22 mouse cellular contexts compared by ENCODE assay signal in the genomic region with DNA sequence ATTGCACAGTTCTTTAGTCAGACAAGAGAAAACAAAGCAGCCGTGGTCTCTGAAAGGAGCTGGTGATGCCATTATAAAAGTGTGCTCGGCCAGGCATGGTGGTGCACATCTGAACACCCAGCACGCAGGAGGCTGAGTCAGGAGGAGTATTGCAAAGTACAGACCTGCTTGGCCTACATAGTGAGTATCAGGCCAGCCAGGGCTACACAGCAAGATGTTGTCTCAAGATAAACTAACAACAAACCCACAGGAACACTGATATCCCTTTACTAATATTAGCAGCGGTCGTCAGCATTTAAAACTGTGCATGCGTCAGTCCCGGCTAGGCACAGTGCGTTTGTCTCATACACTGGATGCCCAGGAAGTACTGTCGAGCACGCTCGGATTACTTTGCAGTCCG.
DNase-seq lines count a peak whose midpoint lies in the region; ATAC-seq lines count a peak whose summit lies in the region.
"Had no signal": no experiment of that assay in that cellular context is flagged by ENCODE, and none has a peak within 500 bp of the region (broad histone marks: within the 10 kb centered on the region; RNA-seq: fewer than 3 reads in every experiment).

No protein-coding gene starts in this region.

- no peak for ATAC-seq in megakaryocyte, adult 5-6 weeks (ENCODE audit: poor library complexity, severe bottlenecking)
- ATAC-seq in liver, embryonic 12.5 days = peak; percentile 69
- peak; percentile 61; the same call in 1 of the 2 replicates for ATAC-seq in megakaryocyte-erythroid progenitor cell, adult 5-6 weeks (replicated peaks; ENCODE audit: low FRiP score, low TSS enrichment, poor library complexity, severe bottlenecking)
- ATAC-seq in intestine, embryonic 16.5 days = no peak
- ATAC-seq: forebrain, embryonic 16.5 days had no signal

- 39% methylated on average over 12 of the region's 12 CpGs for WGBS in liver, embryonic 12.5 days (ENCODE audit: insufficient replicate concordance)
- 86% methylated on average over 12 of the region's 12 CpGs for WGBS in intestine, embryonic 16.5 days

- H3K4me3 ChIP-seq in megakaryocyte, embryonic 14.5 days (replicated peaks) = peak overlapping the region; percentile 75
- no peak overlapping the region for H3K4me3 ChIP-seq in liver, embryonic 12.5 days
- no peak overlapping the region for H3K4me3 ChIP-seq in intestine, embryonic 16.5 days (ENCODE audit: low read length)
- H3K4me3 ChIP-seq: embryonic facial prominence, embryonic 13.5 days; forebrain, embryonic 12.5 days; heart, adult 2 months; heart, embryonic 15.5 days; hindbrain, embryonic 10.5 days had no signal

- H3K4me2 ChIP-seq in liver, embryonic 12.5 days = peak overlapping the region; percentile 20; the same call in 1 of the 2 replicates
- no peak overlapping the region for H3K4me2 ChIP-seq in intestine, embryonic 16.5 days (ENCODE audit: low read depth, low read length)
- H3K4me2 ChIP-seq: embryonic facial prominence, embryonic 13.5 days; forebrain, embryonic 12.5 days; heart, embryonic 11.5 days; heart, embryonic 15.5 days; hindbrain, embryonic 14.5 days had no signal

- no peak overlapping the region for H3K9ac ChIP-seq in liver, embryonic 12.5 days
- H3K9ac ChIP-seq in intestine, embryonic 16.5 days (ENCODE audit: low read depth, low read length) = no peak overlapping the region
- H3K9ac ChIP-seq: embryonic facial prominence, embryonic 13.5 days; forebrain, embryonic 12.5 days; heart, embryonic 15.5 days; hindbrain, embryonic 14.5 days had no signal

- no peaks in the 10 kb centered on the region for H3K9me3 ChIP-seq in megakaryocyte, embryonic 14.5 days
- H3K9me3 ChIP-seq in liver, embryonic 12.5 days (replicated peaks) = no peaks in the 10 kb centered on the region
- H3K9me3 ChIP-seq in intestine, embryonic 16.5 days (ENCODE audit: control insufficient read depth, low read length) = no peaks in the 10 kb centered on the region
- H3K9me3 ChIP-seq: forebrain, embryonic 12.5 days; heart, embryonic 15.5 days had no signal

- peak; percentile 4 for DNase-seq in c-Kit-positive CD71-positive TER-119-positive erythroid progenitor cells, embryonic 14.5 days (ENCODE audit: low spot score)
- no peak for DNase-seq in gastrocnemius, postnatal 25 days
- DNase-seq in kidney, postnatal 25 days = no peak
- DNase-seq: adrenal gland, adult 8-10 months; adrenal gland, postnatal 36 days; cerebellum, adult 18-20 months; cerebellum, adult 9-11 months; gastrocnemius, postnatal 10 days; heart, adult 2 months had no signal

- no peaks in the 10 kb centered on the region for H3K36me3 ChIP-seq in megakaryocyte, embryonic 14.5 days (replicated peaks; ENCODE audit: low read length)
- no peaks in the 10 kb centered on the region for H3K36me3 ChIP-seq in liver, embryonic 12.5 days
- no peaks in the 10 kb centered on the region for H3K36me3 ChIP-seq in intestine, embryonic 16.5 days (ENCODE audit: control insufficient read depth, insufficient read depth, low read length)
- H3K36me3 ChIP-seq: embryonic facial prominence, embryonic 13.5 days; forebrain, embryonic 12.5 days; heart, embryonic 15.5 days; hindbrain, embryonic 10.5 days had no signal

- H3K27me3 ChIP-seq in megakaryocyte, embryonic 14.5 days (replicated peaks) = peaks cover 7% of the 10 kb centered on the region
- peaks cover 5% of the 10 kb centered on the region; the same call in 1 of the 2 replicates for H3K27me3 ChIP-seq in liver, embryonic 12.5 days (replicated peaks)
- H3K27me3 ChIP-seq in intestine, embryonic 16.5 days (replicated peaks; ENCODE audit: control insufficient read depth, insufficient read depth, low read length) = no peaks in the 10 kb centered on the region
- H3K27me3 ChIP-seq: CH12.LX; embryonic facial prominence, embryonic 13.5 days; forebrain, embryonic 12.5 days; heart, embryonic 15.5 days had no signal

- no peak overlapping the region for H3K27ac ChIP-seq in liver, embryonic 12.5 days
- no peak overlapping the region for H3K27ac ChIP-seq in intestine, embryonic 16.5 days (ENCODE audit: low read length)
- H3K27ac ChIP-seq: embryonic facial prominence, embryonic 13.5 days; forebrain, embryonic 12.5 days; heart, adult 2 months; heart, embryonic 15.5 days; hindbrain, embryonic 10.5 days; hindbrain, embryonic 14.5 days had no signal

- peaks cover 11% of the 10 kb centered on the region for H3K4me1 ChIP-seq in megakaryocyte, embryonic 14.5 days
- H3K4me1 ChIP-seq in liver, embryonic 12.5 days = peaks cover 5% of the 10 kb centered on the region; the same call in 1 of the 2 replicates
- H3K4me1 ChIP-seq in intestine, embryonic 16.5 days (ENCODE audit: control insufficient read depth, insufficient read depth, low read length) = no peaks in the 10 kb centered on the region
- H3K4me1 ChIP-seq: embryonic facial prominence, embryonic 13.5 days; forebrain, embryonic 12.5 days had no signal

Comparison
In these comparisons a context has a peak if more than half of its experiments do, and no peak if none do; other contexts are left out.
1. ATAC-seq: peak in liver, embryonic 12.5 days (single experiment) and megakaryocyte-erythroid progenitor cell, adult 5-6 weeks (single experiment); none in megakaryocyte, adult 5-6 weeks (single experiment) and intestine, embryonic 16.5 days (single experiment).